Mouse (Mus musculus) spleen, postnatal 0 days (tissue): Measurements from ENCODE around the gene Csrnp3. TPM values are rescaled to one million over a fixed set of nuclear protein-coding genes. Genes with fewer than 3 reads are reported as not detected.

Experiments
- polyA plus RNA-seq: library from polyadenylated mRNA; unstranded; fragments of >200 nt; fragmentation: Nextera tagmentation; extraction: Ambion mirVana; gene quantifications from 2 replicates; pipeline ENCODE4 v1.2.1, GENCODE M21; 2015

Gene Csrnp3
- not detected in 2 replicates for polyA plus RNA-seq

GRCm38 (mm10) chr2:65845551-65845950 lies at the start of gene Csrnp3:
Csrnp3 (plus strand) TSS chr2:65845767.

Other genes with a start within 250 kb of the Csrnp3 start
- 0.18 and 0.40 TPM in 2 replicates for gene Scn2a, start 225.0 kb upstream of the Csrnp3 start, polyA plus RNA-seq